Mouse (Mus musculus) stomach, postnatal 0 days (tissue): ENCODE results near the gene Dvl1.

Experiments used
- CTCF ChIP-seq: IDR thresholded peaks from 2 replicates; pipeline ENCODE4 v1.5.1; 2016; ENCODE audit warnings: antibody characterized with exemption, low read depth, mild to moderate bottlenecking, moderate library complexity
- EP300 ChIP-seq: optimal IDR thresholded peaks from 2 replicates; pipeline ENCODE3; 2016; ENCODE audit warnings: antibody characterized with exemption

DNA sequence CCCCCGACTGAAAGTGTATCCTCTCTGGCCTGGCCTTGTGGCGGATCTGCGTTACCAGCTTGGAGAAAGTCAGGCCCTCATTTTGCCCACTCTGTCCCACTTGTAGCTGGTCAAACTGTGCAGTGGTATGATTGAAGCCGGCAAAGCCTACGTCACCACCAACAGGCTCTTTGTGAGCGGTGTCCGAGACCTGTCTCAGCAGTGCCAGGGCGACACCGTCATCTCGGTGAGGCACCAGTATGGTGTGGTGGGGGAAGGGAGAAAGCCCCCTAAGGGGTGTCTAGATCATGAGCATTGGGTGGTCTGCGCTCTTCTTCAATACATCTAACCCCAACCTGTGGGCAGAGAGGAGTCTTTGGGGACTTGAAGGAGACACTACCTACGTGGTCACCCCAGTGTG is 49.3 kb downstream of the Dvl1 start:
- TF ChIP-seq CTCF, result no peak
- no peak for TF ChIP-seq EP300
